Mouse (Mus musculus): ENCODE measurements around the gene Palld.

- TF ChIP-seq POLR2A (IDR thresholded peaks at IDR 0.05; ENCODE audit: low read depth, low read length) (no peak), CTCF (conservative IDR thresholded peaks at IDR 0.05; ENCODE audit: insufficient read depth, insufficient read length, low read depth, low read length) (no peak)
These were observed 119.5 kb downstream of the Palld start for GRCm38 (mm10) chr8:61782931-61783491.

Data from kidney, adult 2 months (tissue).